Mouse (Mus musculus) hindbrain, embryonic 13.5 days (tissue): ENCODE data around the gene Map7d1. TPM values are rescaled to one million over a fixed set of nuclear protein-coding genes. Genes with fewer than 3 reads are reported as not detected.

Source experiments
- ATAC-seq: fragments of 200-750 bp; cut with Nextera tagmentation; 2 replicates; pipeline ENCODE4 v1.8.0; 2017; ENCODE audit warnings: moderate TSS enrichment; ENCODE audit not compliant: low FRiP score
- H3K27ac ChIP-seq: fragments of 300-500 bp; sonication (generic); 2 replicates; pipeline ENCODE4 v1.5.1; 2015; ENCODE audit warnings: inconsistent platforms, mild to moderate bottlenecking, moderate library complexity
- H3K27me3 ChIP-seq: fragments of 300-500 bp; sonication (generic); 2 replicates; pipeline ENCODE4 v1.6.1; 2015; ENCODE audit warnings: mild to moderate bottlenecking, inconsistent platforms
- H3K36me3 ChIP-seq: fragments of 300-500 bp; sonication (generic); 2 replicates; pipeline ENCODE4 v1.6.1; 2015; ENCODE audit warnings: mild to moderate bottlenecking, inconsistent platforms
- H3K4me1 ChIP-seq: fragments of 300-500 bp; sonication (generic); replicated peaks from 2 replicates; pipeline ENCODE4 v1.6.1; 2015; ENCODE audit warnings: inconsistent platforms
- H3K4me2 ChIP-seq: fragments of 300-500 bp; sonication (generic); 2 replicates; pipeline ENCODE4 v1.6.1; 2015; ENCODE audit warnings: inconsistent platforms, mild to moderate bottlenecking, moderate library complexity
- H3K4me3 ChIP-seq: fragments of 300-500 bp; sonication (generic); 2 replicates; pipeline ENCODE4 v1.5.1; 2015; ENCODE audit warnings: mild to moderate bottlenecking, inconsistent platforms
- H3K9ac ChIP-seq: fragments of 300-500 bp; sonication (generic); 2 replicates; pipeline ENCODE4 v1.6.1; 2015; ENCODE audit warnings: mild to moderate bottlenecking, inconsistent platforms
- H3K9me3 ChIP-seq: fragments of 300-500 bp; sonication (generic); 2 replicates; pipeline ENCODE4 v1.6.1; 2016; ENCODE audit warnings: inconsistent platforms
- WGBS: fragments of 180-500 bp; shearing (Covaris S2); methylation state at CpG from one replicate; pipeline ENCODE4 v1.1.7; 2015; 5-methylcytosine and 5-hydroxymethylcytosine counted together
- polyA plus RNA-seq: library from polyadenylated mRNA; unstranded; fragments of >200 nt; fragmentation: Nextera tagmentation; extraction: Ambion mirVana; gene quantifications from 2 replicates; pipeline ENCODE4 v1.2.1, GENCODE M21; 2015

Gene Map7d1
- polyA plus RNA-seq, 1 experiment from 2014 or later = 81.8 TPM

DNA sequence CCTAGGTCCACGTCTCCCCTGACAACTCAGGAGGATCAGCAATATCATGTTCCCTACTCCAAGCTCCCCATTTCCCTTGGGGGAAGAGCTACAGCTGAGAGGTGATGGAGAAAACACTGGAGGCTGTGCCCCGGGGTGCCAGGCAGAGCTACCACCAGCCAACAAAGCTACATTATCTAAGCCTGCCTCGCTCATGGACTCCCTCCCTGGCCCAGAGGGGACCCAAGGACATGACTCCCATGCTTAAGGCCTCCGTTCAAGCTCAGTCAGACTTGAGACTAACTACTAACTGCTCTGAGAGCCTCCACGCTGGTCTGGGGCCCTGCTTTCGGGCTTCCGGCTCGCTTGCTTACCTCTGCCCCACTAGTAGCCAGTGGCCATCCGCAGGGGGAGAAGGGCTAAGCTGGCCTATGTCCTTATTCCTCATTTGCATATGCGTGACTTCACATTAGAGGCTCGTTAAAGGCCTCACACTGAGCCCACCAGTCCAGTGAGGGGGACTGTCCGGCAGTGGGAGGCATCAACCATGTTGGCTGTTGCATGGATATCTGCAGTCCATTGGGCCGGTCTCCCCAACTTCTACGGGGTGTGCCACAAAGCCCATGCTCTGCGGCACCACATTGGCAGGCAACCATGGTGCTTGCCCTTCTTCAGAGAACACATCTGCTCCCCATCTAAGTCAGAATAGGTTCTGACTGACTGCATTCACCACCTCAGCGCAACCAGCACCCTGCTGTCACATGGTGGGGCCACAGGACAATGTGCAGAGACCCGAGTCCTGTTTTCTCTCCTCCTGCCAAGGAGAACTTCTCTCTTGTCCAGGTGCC, 3.5 kb downstream of the Map7d1 start:
- Histone ChIP-seq H3K9ac (peak overlapping the region; percentile 61), H3K4me1 (peaks cover 80% of the 10 kb centered on the region), H3K36me3 (peaks cover 5% of the 10 kb centered on the region), H3K27me3 (no peaks in the 10 kb centered on the region), H3K9me3 (no peaks in the 10 kb centered on the region), H3K4me2 (peak overlapping the region; percentile 32), H3K27ac (no peak overlapping the region; the same call in 1 of the 2 replicates), H3K4me3 (no peak overlapping the region; the same call in 1 of the 2 replicates)
- 66% methylated on average over 17 of the region's 17 CpGs for WGBS
- no peak for ATAC-seq

DNA sequence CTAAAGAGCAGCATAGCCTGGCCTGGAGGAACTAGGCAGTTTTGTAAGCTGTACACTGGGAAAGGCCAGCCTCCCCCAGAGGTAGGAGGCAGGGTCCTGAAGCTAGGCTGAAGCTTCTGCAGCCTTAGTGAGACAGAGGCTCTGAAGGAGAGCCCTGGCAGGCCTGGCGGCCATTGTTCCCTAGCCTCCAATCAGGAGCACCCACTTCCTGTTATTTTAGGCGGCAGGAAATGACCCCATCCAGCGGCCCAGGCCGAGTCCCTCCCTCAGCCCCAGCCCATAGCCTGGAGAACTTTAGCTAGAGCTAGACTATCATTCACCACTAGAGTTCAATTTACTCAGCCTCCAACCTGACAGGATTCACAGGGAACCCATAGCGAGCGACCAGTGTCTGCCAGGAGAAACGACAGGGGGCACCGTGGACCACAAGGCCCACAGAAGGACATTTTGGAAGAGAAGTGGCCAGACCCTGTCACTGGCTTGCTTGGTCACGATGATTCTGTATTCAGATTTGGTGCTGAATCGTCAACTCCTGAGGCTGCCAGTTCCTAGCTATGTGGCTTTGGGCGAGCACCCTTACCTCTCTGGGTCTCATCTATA, 4.4 kb downstream of the Map7d1 start:
- peaks cover 80% of the 10 kb centered on the region for H3K4me1 ChIP-seq
- H3K4me3 ChIP-seq = no peak overlapping the region
- H3K27me3 ChIP-seq = no peaks in the 10 kb centered on the region
- 65% methylated on average over 11 of the region's 11 CpGs for whole genome bisulfite sequencing
- peaks cover 5% of the 10 kb centered on the region for H3K36me3 ChIP-seq
- H3K27ac ChIP-seq = peak overlapping the region; percentile 44
- H3K9me3 ChIP-seq = no peaks in the 10 kb centered on the region
- ATAC-seq = no peak
- peak overlapping the region; percentile 61 for H3K9ac ChIP-seq
- H3K4me2 ChIP-seq = peak overlapping the region; percentile 32

GRCm38 (mm10) chr4:126250659-126251058, 5.5 kb downstream of the Map7d1 start:
- Histone ChIP-seq H3K4me3 (no peak overlapping the region), H3K4me2 (no peak overlapping the region), H3K4me1 (peaks cover 88% of the 10 kb centered on the region), H3K36me3 (peaks cover 13% of the 10 kb centered on the region), H3K9me3 (no peaks in the 10 kb centered on the region), H3K27me3 (no peaks in the 10 kb centered on the region), H3K9ac (peak overlapping the region; percentile 35; the same call in 1 of the 2 replicates), H3K27ac (no peak overlapping the region)
- ATAC-seq = no peak
- 63% methylated on average over 4 of the region's 4 CpGs for WGBS

GRCm38 (mm10) chr4:126248261-126248868, 7.8 kb downstream of the Map7d1 start:
- ATAC-seq = no peak
- Histone ChIP-seq H3K4me3 (0 out of 2 replicates have a peak overlapping the region, but pooled peaks have one; percentile 4), H3K27ac (peak overlapping the region; percentile 72), H3K4me2 (peak overlapping the region; percentile 22; the same call in 1 of the 2 replicates), H3K9me3 (no peaks in the 10 kb centered on the region), H3K4me1 (peaks cover 72% of the 10 kb centered on the region), H3K27me3 (no peaks in the 10 kb centered on the region), H3K36me3 (peaks cover 18% of the 10 kb centered on the region), H3K9ac (peak overlapping the region; percentile 60)
- 13% methylated on average over 11 of the region's 11 CpGs for WGBS

DNA sequence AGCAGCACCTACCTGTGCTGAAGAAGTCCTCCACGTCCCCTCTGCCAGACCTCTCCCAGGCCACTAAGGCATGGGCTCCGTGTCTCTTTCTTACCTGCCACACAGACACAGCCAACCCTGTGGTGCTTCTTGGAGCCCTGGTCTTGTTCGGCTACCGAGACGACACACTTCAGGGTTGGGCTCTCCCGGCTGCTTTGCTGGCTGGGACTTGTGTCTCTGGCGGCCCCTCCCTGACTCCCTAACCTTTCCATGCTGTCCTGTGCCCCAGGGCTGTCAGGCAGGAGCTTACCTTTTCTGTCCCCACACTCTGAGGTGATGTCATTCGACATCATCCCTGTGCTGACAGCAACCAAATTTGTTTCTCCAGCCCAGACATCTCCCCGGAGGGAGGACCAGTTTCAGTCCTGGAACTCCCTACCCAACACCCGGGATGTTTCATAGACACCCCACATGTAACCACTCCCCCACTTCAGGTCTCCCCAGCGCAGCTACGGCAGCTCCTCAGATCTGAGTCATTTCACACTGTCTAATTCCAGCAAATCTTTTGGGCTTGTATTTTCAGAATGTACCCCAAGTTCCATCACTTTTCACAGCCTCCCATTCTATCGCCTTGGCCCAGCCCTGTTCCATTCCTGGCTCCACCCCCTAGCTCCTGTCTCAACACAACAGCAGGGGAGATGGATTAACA, 9.8 kb downstream of the Map7d1 start:
- Histone ChIP-seq H3K4me3 (no peak overlapping the region), H3K9ac (0 out of 2 replicates have a peak overlapping the region, but pooled peaks have one; percentile 2), H3K4me2 (no peak overlapping the region), H3K27me3 (no peaks in the 10 kb centered on the region), H3K9me3 (no peaks in the 10 kb centered on the region), H3K36me3 (peaks cover 34% of the 10 kb centered on the region), H3K27ac (no peak overlapping the region), H3K4me1 (peaks cover 62% of the 10 kb centered on the region)
- ATAC-seq = no peak
- 82% methylated on average over 13 of the region's 13 CpGs for WGBS

DNA sequence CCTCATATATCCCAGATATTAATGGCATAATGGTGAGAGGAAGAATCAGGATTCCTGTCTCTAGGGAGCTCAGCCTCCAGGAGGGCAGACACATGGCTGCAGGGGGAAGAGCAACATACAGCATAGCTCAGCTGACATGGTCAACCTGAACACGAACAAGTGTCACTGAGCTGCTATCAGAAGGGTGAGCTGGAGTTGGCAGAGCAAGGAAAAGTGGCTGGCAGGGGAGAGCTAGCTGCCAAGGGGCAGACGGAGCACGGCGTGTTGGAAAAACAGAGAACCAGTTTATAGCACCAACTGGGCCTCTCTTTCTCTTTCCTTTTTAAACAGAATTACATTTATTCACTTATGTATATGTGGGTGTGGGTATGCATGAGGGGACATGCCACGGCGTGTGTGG, 13.6 kb downstream of the Map7d1 start:
- H3K4me2 ChIP-seq = no peak overlapping the region
- H3K9ac ChIP-seq = no peak overlapping the region
- H3K4me1 ChIP-seq = peaks cover 36% of the 10 kb centered on the region
- WGBS = 93% methylated on average over 6 of the region's 6 CpGs
- H3K9me3 ChIP-seq = no peaks in the 10 kb centered on the region
- H3K27me3 ChIP-seq = no peaks in the 10 kb centered on the region
- ATAC-seq = no peak
- H3K4me3 ChIP-seq = no peak overlapping the region
- no peak overlapping the region for H3K27ac ChIP-seq
- H3K36me3 ChIP-seq = peaks cover 65% of the 10 kb centered on the region

- H3K4me1 ChIP-seq = peaks cover 31% of the 10 kb centered on the region
- H3K27me3 ChIP-seq = no peaks in the 10 kb centered on the region
- H3K4me3 ChIP-seq = no peak overlapping the region
- H3K4me2 ChIP-seq = no peak overlapping the region
- no peak overlapping the region for H3K9ac ChIP-seq
- 40% methylated on average over 9 of the region's 9 CpGs for WGBS
- ATAC-seq = no peak
- no peak overlapping the region for H3K27ac ChIP-seq
- peaks cover 70% of the 10 kb centered on the region for H3K36me3 ChIP-seq
- no peaks in the 10 kb centered on the region for H3K9me3 ChIP-seq
Measured at GRCm38 (mm10) chr4:126241956-126242355, 14.2 kb downstream of the Map7d1 start.

DNA sequence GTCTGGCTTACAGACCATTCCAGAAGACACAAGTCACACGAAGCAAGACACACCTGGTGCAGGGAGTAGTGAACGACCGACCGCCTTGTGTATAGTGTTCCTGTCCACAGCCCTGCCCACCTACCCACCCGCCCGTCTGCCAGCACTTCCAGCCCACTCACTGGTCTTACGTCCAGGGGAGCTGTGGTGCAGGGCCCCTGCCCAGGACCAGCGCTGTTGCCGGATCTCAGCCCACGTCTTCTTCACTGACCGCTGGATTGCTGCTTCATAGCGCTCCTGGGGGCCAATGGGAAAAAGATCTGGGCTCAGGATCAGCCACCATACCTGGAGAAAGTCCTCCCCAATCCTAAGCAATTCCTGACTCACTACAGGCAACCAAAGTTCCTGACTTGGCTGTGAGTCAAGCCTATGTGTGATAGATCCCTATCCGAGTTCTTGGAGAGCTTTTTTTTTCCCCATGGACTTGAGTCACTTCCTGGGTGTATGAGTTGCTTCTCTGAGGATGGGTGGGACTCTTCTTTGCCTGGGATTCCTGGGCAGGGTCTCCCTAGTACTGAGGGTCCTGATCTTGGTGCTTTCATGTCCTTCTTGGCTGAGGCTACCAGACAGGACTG, 16.2 kb downstream of the Map7d1 start:
- no peak overlapping the region for H3K4me2 ChIP-seq
- no peaks in the 10 kb centered on the region for H3K27me3 ChIP-seq
- H3K4me3 ChIP-seq = no peak overlapping the region
- peaks cover 77% of the 10 kb centered on the region for H3K36me3 ChIP-seq
- H3K9ac ChIP-seq = no peak overlapping the region
- ATAC-seq = no peak
- peaks cover 22% of the 10 kb centered on the region for H3K4me1 ChIP-seq
- no peaks in the 10 kb centered on the region for H3K9me3 ChIP-seq
- H3K27ac ChIP-seq = no peak overlapping the region
- WGBS = 95% methylated on average over 13 of the region's 13 CpGs

DNA sequence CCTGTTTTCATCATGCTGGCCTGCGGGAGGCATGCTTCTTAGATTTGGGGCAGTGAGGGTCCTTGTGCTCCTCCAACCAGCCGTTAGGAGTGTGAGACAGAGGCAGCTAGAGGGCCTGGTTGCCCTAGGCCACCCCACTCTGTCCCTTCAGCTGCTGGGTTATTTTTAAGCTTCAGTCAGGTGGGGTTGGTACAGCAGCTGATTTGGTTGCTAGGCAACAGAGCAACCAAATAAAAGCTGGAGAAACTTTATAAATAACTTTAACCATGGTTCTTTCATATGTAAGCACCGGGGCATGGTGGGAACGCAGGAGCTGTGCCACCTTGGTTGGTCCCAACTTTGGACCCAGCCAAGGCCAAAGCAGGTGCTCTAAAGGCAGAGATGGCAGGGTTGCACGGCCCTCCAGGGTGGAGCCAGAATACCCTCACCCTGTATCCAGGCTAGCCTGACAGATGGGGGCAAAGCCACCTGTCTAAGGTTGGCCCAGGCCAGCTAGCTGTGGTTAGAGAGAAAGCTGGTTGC, 18.4 kb downstream of the Map7d1 start:
- Histone ChIP-seq H3K9ac (no peak overlapping the region), H3K4me1 (peaks cover 18% of the 10 kb centered on the region), H3K9me3 (no peaks in the 10 kb centered on the region), H3K4me3 (no peak overlapping the region), H3K27ac (no peak overlapping the region), H3K36me3 (peaks cover 97% of the 10 kb centered on the region), H3K4me2 (no peak overlapping the region), H3K27me3 (no peaks in the 10 kb centered on the region)
- no peak; the same call in 1 of the 2 replicates for ATAC-seq
- 62% methylated on average over 5 of the region's 5 CpGs for WGBS

GRCm38 (mm10) chr4:126236467-126237280, 19.5 kb downstream of the Map7d1 start:
- no peak for ATAC-seq

DNA sequence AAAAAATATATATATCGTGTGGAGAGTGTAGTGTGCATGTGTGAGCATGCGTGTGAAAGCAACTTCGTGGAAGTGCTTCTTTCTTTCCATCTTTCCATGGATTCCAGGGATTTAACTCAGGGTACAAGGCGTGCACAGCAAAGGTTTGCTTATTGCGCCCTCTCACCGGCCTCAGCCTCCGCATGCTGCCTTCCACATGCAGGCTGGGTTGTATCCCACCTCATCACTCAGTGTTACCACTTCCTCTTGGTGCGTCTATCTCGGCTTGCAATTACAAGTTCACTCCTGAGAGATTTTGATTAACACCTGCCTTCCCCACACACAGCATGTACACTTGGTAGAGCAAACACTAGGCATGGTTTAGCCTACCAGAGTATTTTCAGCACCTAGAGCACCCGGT, 21.0 kb downstream of the Map7d1 start:
- 96% methylated on average over 10 of the region's 10 CpGs for WGBS
- H3K9ac ChIP-seq = no peak overlapping the region
- no peak overlapping the region for H3K27ac ChIP-seq
- no peak overlapping the region for H3K4me3 ChIP-seq
- peaks cover 99% of the 10 kb centered on the region for H3K36me3 ChIP-seq
- ATAC-seq = no peak
- no peaks in the 10 kb centered on the region for H3K27me3 ChIP-seq
- peaks cover 11% of the 10 kb centered on the region for H3K4me1 ChIP-seq
- H3K4me2 ChIP-seq = no peak overlapping the region
- H3K9me3 ChIP-seq = no peaks in the 10 kb centered on the region

More at GRCm38 (mm10) chr4:126236467-126237280, 19.5 kb downstream of the Map7d1 start:
- no peak overlapping the region for H3K9ac ChIP-seq
- H3K4me1 ChIP-seq = peaks cover 11% of the 10 kb centered on the region
- H3K4me3 ChIP-seq = no peak overlapping the region
- whole genome bisulfite sequencing = 54% methylated on average over 62 of the region's 63 CpGs
- peaks cover 97% of the 10 kb centered on the region for H3K36me3 ChIP-seq
- no peaks in the 10 kb centered on the region for H3K27me3 ChIP-seq
- no peaks in the 10 kb centered on the region for H3K9me3 ChIP-seq
- H3K27ac ChIP-seq = no peak overlapping the region
- no peak overlapping the region for H3K4me2 ChIP-seq
